Mouse (Mus musculus): ENCODE data around the gene Nip7.

- TF ChIP-seq POLR2A (IDR thresholded peaks at IDR 0.05; ENCODE audit: low read depth, low read length) (no peak), CTCF (IDR thresholded peaks at IDR 0.05; ENCODE audit: extremely low read depth, insufficient read depth, insufficient read length, insufficient replicate concordance) (no peak)
Observed at GRCm38 (mm10) chr8:107109816-107110435, 53.2 kb downstream of the Nip7 start.
